Mouse (Mus musculus) stomach, postnatal 0 days (tissue): ENCODE measurements around the gene Myo6.

ENCODE experiments used
- CTCF ChIP-seq: IDR thresholded peaks from 2 replicates; pipeline ENCODE4 v1.5.1; 2016; ENCODE audit warnings: antibody characterized with exemption, low read depth, mild to moderate bottlenecking, moderate library complexity
- EP300 ChIP-seq: optimal IDR thresholded peaks from 2 replicates; pipeline ENCODE3; 2016; ENCODE audit warnings: antibody characterized with exemption

DNA sequence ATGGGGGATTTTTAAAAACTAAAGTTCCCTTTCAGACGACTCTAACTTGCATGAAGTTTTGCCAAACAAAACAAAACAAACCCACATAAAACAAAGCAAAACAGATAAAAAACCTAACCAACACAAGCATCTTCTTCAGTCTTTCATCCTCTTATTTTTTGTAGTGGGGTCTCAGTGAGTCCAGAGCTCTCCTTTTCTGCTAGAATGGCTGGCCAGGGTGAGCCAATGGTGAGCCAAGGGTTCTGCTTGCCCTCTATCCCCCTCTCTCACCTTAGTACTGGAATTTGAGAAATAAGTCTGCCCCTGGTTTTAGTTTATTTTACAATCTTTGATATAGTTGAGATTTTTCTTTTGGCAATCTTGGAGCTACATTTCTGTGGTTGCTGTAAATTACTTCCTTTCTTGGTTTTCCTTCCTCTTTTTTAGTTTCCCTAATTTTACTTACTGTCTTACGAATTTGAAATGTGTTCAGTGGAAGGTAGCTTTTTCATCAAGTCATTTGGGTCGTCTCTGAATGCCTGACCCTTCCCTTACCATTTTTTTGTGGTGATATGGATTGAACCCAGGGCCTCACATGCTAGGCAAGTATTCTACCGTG, 1.6 kb upstream of the Myo6 start:
- TF ChIP-seq CTCF (no peak), EP300 (no peak)
